In genomic region chr9:111272996-111273785, GRCm38 (mm10) we compare ENCODE assay signal across 7 mouse cellular contexts. TPM values are rescaled to one million over a fixed set of nuclear protein-coding genes. Genes with fewer than 3 reads are reported as not detected.
A peak's percentile ranks its signal among the peaks of the same experiment; 100 is the strongest.
DNase-seq lines count a peak whose midpoint lies in the region; ATAC-seq and TF ChIP-seq lines count a peak whose summit lies in the region.

No protein-coding gene starts in this region.

- no peaks in the 10 kb centered on the region for H3K36me3 ChIP-seq in testis, adult 2 months (ENCODE audit: control insufficient read depth, insufficient read depth, low read length)
- peaks cover 11% of the 10 kb centered on the region for H3K36me3 ChIP-seq in forebrain, embryonic 16.5 days (ENCODE audit: control insufficient read depth, insufficient read depth)
- 0 out of 2 replicates have a peak, but pooled peaks cover 10% of the 10 kb centered on the region for H3K36me3 ChIP-seq in macrophage (ENCODE audit: inconsistent target)

- no peaks in the 10 kb centered on the region for H3K9me3 ChIP-seq in forebrain, embryonic 16.5 days (ENCODE audit: control insufficient read depth, low read length)

- no peaks in the 10 kb centered on the region for H3K27me3 ChIP-seq in testis, adult 2 months (ENCODE audit: control insufficient read depth, insufficient read depth, low read length)
- no peaks in the 10 kb centered on the region for H3K27me3 ChIP-seq in forebrain, embryonic 16.5 days (replicated peaks; ENCODE audit: control insufficient read depth, insufficient read depth, low read length)

- H3K4me2 ChIP-seq in forebrain, embryonic 16.5 days (ENCODE audit: low read length), result peak overlapping the region; percentile 83

- H3K9ac ChIP-seq in forebrain, embryonic 16.5 days (replicated peaks; ENCODE audit: low read depth, low read length), result peak overlapping the region; percentile 93

- WGBS in forebrain, embryonic 16.5 days, result 76% methylated on average over 15 of the region's 15 CpGs
- WGBS in macrophage (ENCODE audit: missing documents), result 59% methylated on average over 15 of the region's 15 CpGs

- no peak for TF ChIP-seq CTCF in testis, adult 2 months (IDR thresholded peaks at IDR 0.05; ENCODE audit: control insufficient read depth, insufficient read depth, insufficient replicate concordance, low read depth, low read length)

- H3K4me3 ChIP-seq in testis, adult 2 months (ENCODE audit: control insufficient read depth, low read depth, low read length), result peak overlapping the region; percentile 94; the same call in 1 of the 2 replicates
- peak overlapping the region; percentile 89 for H3K4me3 ChIP-seq in forebrain, embryonic 16.5 days (replicated peaks; ENCODE audit: low read length)
- H3K4me3 ChIP-seq in macrophage (ENCODE audit: inconsistent target), result peak overlapping the region; percentile 76

- peaks cover 7% of the 10 kb centered on the region for H3K4me1 ChIP-seq in testis, adult 2 months (ENCODE audit: control insufficient read depth, insufficient read depth, low read length)
- peaks cover 40% of the 10 kb centered on the region for H3K4me1 ChIP-seq in forebrain, embryonic 16.5 days (replicated peaks; ENCODE audit: control insufficient read depth, insufficient read depth, low read length)

- no peak for TF ChIP-seq POLR2A in testis, adult 2 months (IDR thresholded peaks at IDR 0.05; ENCODE audit: control insufficient read depth, low read depth, low read length)

- H3K27ac ChIP-seq in testis, adult 2 months (ENCODE audit: control insufficient read depth, insufficient read depth, low read depth, low read length), result no peak overlapping the region
- H3K27ac ChIP-seq in forebrain, embryonic 16.5 days (ENCODE audit: low read length), result no peak overlapping the region
- peak overlapping the region; percentile 73; the same call in 1 of the 2 replicates for H3K27ac ChIP-seq in macrophage

- no peak for ATAC-seq in forebrain, embryonic 16.5 days

- peaks cover 58% of the 10 kb centered on the region for H3K79me2 ChIP-seq in macrophage (ENCODE audit: inconsistent target)

- DNase-seq in testis, postnatal 14 days (ENCODE audit: low spot score), result no peak
- DNase-seq in adrenal gland, adult 2 months, result no peak
- no peak for DNase-seq in embryo, embryonic 10.5 days (ENCODE audit: low spot score)
- no peak for DNase-seq in layer of hippocampus, adult 8-10 months (ENCODE audit: low spot score in 2 of 2)

RNA-seq across cellular contexts. Expression of gene Epm2aip1, which starts 1.5 kb away (rescaled TPM):
- 3.6 and 4.2 TPM in 2 replicates for polyA plus RNA-seq in testis, adult 2 months (2012; rRNA removed)
- 60.2 and 61.5 TPM in 2 replicates for polyA plus RNA-seq in forebrain, embryonic 16.5 days (2015; fragmentation: Nextera tagmentation; extraction: Ambion mirVana)
- 10 to 100 TPM; 19.7 to 67.0 (median 30.2) TPM for total RNA-seq in macrophage (2018; cell fraction: chromatin; rRNA removed)
- total RNA-seq in macrophage (2018; cell fraction: cytosol; rRNA removed), result 1 to 10 TPM; 2.1 to 7.8 (median 4.0) TPM
- 10 to 100 TPM; 19.3 to 71.7 (median 29.0) TPM for total RNA-seq in macrophage (2018; cell fraction: nucleus; rRNA removed)
- 3.7 to 9.6 TPM (median 6.4 TPM) in 3 replicates for polyA plus RNA-seq in macrophage (2018)
- total RNA-seq in adrenal gland, adult 2 months (2021), result 10 to 100 TPM; 33.5 to 44.2 TPM
- 6.4 and 7.7 TPM in 2 replicates for polyA plus RNA-seq in adrenal gland, adult 2 months (2012; rRNA removed)
- 10 to 100 TPM; 70.6 to 89.2 (median 80.9) TPM for total RNA-seq in layer of hippocampus, adult 8-10 months (2022)

RNA-seq across cellular contexts. Expression of gene Mlh1, which starts 1.6 kb away (rescaled TPM):
- 10.1 and 12.1 TPM in 2 replicates for polyA plus RNA-seq in testis, adult 2 months (2012; rRNA removed)
- polyA plus RNA-seq in forebrain, embryonic 16.5 days (2015; fragmentation: Nextera tagmentation; extraction: Ambion mirVana), result 30.0 and 32.2 TPM in 2 replicates
- 10 to 100 TPM in 24 of 26 experiments, 1 to 10 TPM in 2; 8.5 to 83.2 (median 49.4) TPM for total RNA-seq in macrophage (2018; cell fraction: chromatin; rRNA removed)
- total RNA-seq in macrophage (2018; cell fraction: cytosol; rRNA removed), result 10 to 100 TPM in 1 of 26 experiments, 1 to 10 TPM in 25; 2.9 to 10.0 (median 5.8) TPM
- 10 to 100 TPM in 17 of 26 experiments, 1 to 10 TPM in 9; 4.3 to 63.8 (median 23.8) TPM for total RNA-seq in macrophage (2018; cell fraction: nucleus; rRNA removed)
- polyA plus RNA-seq in macrophage (2018), result 8.0 to 9.8 TPM (median 8.2 TPM) in 3 replicates
- total RNA-seq in adrenal gland, adult 2 months (2021), result 10 to 100 TPM; 15.0 to 17.5 TPM
- polyA plus RNA-seq in adrenal gland, adult 2 months (2012; rRNA removed), result 11.0 and 13.2 TPM in 2 replicates
- 10 to 100 TPM; 13.5 to 18.4 (median 15.3) TPM for total RNA-seq in layer of hippocampus, adult 8-10 months (2022)

RNA-seq across cellular contexts. Expression of gene Trank1, which starts 38.3 kb away (rescaled TPM):
- polyA plus RNA-seq in testis, adult 2 months (2012; rRNA removed), result 21.3 and 25.0 TPM in 2 replicates
- polyA plus RNA-seq in forebrain, embryonic 16.5 days (2015; fragmentation: Nextera tagmentation; extraction: Ambion mirVana), result 6.5 and 12.5 TPM in 2 replicates
- under 1 TPM in 4 of 26 experiments, not detected in 22; 0.15 to 0.46 (median 0.18) TPM for total RNA-seq in macrophage (2018; cell fraction: chromatin; rRNA removed)
- not detected for total RNA-seq in macrophage (2018; cell fraction: cytosol; rRNA removed)
- under 1 TPM in 1 of 26 experiments, not detected in 25; 0.12 TPM for total RNA-seq in macrophage (2018; cell fraction: nucleus; rRNA removed)
- not detected in 3 replicates for polyA plus RNA-seq in macrophage (2018)
- total RNA-seq in adrenal gland, adult 2 months (2021), result 10 to 100 TPM; 37.5 to 84.7 TPM
- polyA plus RNA-seq in adrenal gland, adult 2 months (2012; rRNA removed), result 51.5 and 57.8 TPM in 2 replicates
- 100 to 1,000 TPM; 194 to 269 (median 224) TPM for total RNA-seq in layer of hippocampus, adult 8-10 months (2022)
